Mouse (Mus musculus): ENCODE measurements around the gene Bysl. TPM values are rescaled to one million over a fixed set of nuclear protein-coding genes. Genes with fewer than 3 reads are reported as not detected.

The Bysl gene
- polyA plus RNA-seq, 1 experiment from 2014 or later, result 33.2 TPM

- Histone ChIP-seq H3K36me3 (no peaks in the 10 kb centered on the region), H3K4me3 (no peak overlapping the region), H3K27ac (replicated peaks) (no peak overlapping the region), H3K27me3 (no peaks in the 10 kb centered on the region), H3K4me2 (no peak overlapping the region), H3K9ac (no peak overlapping the region), H3K4me1 (replicated peaks) (peaks cover 5% of the 10 kb centered on the region; the same call in 1 of the 2 replicates), H3K9me3 (no peaks in the 10 kb centered on the region)
- WGBS, result 77% methylated on average over 10 of the region's 10 CpGs
- no peak for ATAC-seq (ENCODE audit: low read depth)
Measured at GRCm38 (mm10) chr17:47554621-47555020, 56.7 kb downstream of the Bysl start.

DNA sequence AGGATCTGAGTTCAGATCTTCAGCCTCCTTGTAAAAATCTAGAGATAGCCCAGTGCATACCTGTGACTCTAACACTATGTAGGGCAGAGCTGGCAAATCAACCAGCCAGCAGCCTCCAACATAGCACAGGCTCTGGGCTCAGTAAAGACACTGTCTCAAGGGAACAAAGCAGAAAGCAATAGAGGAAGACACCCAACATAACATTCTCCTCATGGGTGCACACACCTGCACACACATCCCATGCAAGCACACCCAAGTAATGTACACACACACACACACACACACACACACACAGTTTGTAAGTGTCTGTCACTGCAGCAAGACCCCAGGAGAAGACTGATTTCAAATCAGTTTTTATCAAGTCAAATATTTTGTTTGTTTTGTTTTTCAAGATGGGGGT, 58.3 kb downstream of the Bysl start:
- peaks cover 5% of the 10 kb centered on the region; the same call in 1 of the 2 replicates for H3K4me1 ChIP-seq (replicated peaks)
- no peaks in the 10 kb centered on the region for H3K9me3 ChIP-seq
- no peaks in the 10 kb centered on the region for H3K27me3 ChIP-seq
- H3K4me2 ChIP-seq, result no peak overlapping the region
- H3K4me3 ChIP-seq, result no peak overlapping the region
- no peaks in the 10 kb centered on the region for H3K36me3 ChIP-seq
- no peak overlapping the region for H3K27ac ChIP-seq (replicated peaks)
- ATAC-seq (ENCODE audit: low read depth), result no peak
- H3K9ac ChIP-seq, result no peak overlapping the region

GRCm38 (mm10) chr17:47551049-47551448, 60.2 kb downstream of the Bysl start:
- Histone ChIP-seq H3K4me1 (replicated peaks) (peaks cover 5% of the 10 kb centered on the region; the same call in 1 of the 2 replicates), H3K4me2 (no peak overlapping the region), H3K36me3 (no peaks in the 10 kb centered on the region), H3K27me3 (no peaks in the 10 kb centered on the region), H3K27ac (replicated peaks) (no peak overlapping the region), H3K9ac (no peak overlapping the region), H3K9me3 (no peaks in the 10 kb centered on the region), H3K4me3 (no peak overlapping the region)
- 68% methylated on average over 7 of the region's 7 CpGs for WGBS
- no peak for ATAC-seq (ENCODE audit: low read depth)

Other genes with a start within 250 kb of the Bysl start
- gene Mrps10, start 242.6 kb downstream of the Bysl start, polyA plus RNA-seq (2015; fragmentation: Nextera tagmentation; extraction: Ambion mirVana), result 72.1 and 78.1 TPM in 2 replicates
- 1.1 TPM in 2 replicates for gene Guca1b, start 226.1 kb downstream of the Bysl start, polyA plus RNA-seq (2015; fragmentation: Nextera tagmentation; extraction: Ambion mirVana)
- gene Guca1a, start 210.9 kb downstream of the Bysl start, polyA plus RNA-seq (2015; fragmentation: Nextera tagmentation; extraction: Ambion mirVana), result 0.46 and 1.1 TPM in 2 replicates
- 0.20 and 0.39 TPM in 2 replicates for gene AI661453, start 174.9 kb downstream of the Bysl start, polyA plus RNA-seq (2015; fragmentation: Nextera tagmentation; extraction: Ambion mirVana)
- gene 1700001C19Rik, start 174.1 kb downstream of the Bysl start, polyA plus RNA-seq (2015; fragmentation: Nextera tagmentation; extraction: Ambion mirVana), result 0.66 TPM in 1 of 2 replicates, not detected in the other
- 23.2 and 26.6 TPM in 2 replicates for gene Taf8, start 109.2 kb downstream of the Bysl start, polyA plus RNA-seq (2015; fragmentation: Nextera tagmentation; extraction: Ambion mirVana)
- 78.5 and 86.5 TPM in 2 replicates for gene Ccnd3, start 106.4 kb downstream of the Bysl start, polyA plus RNA-seq (2015; fragmentation: Nextera tagmentation; extraction: Ambion mirVana)
- gene Med20, start 90 bp upstream of the Bysl start, polyA plus RNA-seq (2015; fragmentation: Nextera tagmentation; extraction: Ambion mirVana), result 38.9 and 39.7 TPM in 2 replicates
- gene Gm20517, start 97 bp upstream of the Bysl start, polyA plus RNA-seq (2015; fragmentation: Nextera tagmentation; extraction: Ambion mirVana), result 2.4 and 3.0 TPM in 2 replicates
- gene Usp49, start 19.2 kb upstream of the Bysl start, polyA plus RNA-seq (2015; fragmentation: Nextera tagmentation; extraction: Ambion mirVana), result 8.2 and 10.6 TPM in 2 replicates
- 310 and 314 TPM in 2 replicates for gene Tomm6, start 76.9 kb upstream of the Bysl start, polyA plus RNA-seq (2015; fragmentation: Nextera tagmentation; extraction: Ambion mirVana)
- gene Frs3, start 77.5 kb upstream of the Bysl start, polyA plus RNA-seq (2015; fragmentation: Nextera tagmentation; extraction: Ambion mirVana), result 34.2 and 36.3 TPM in 2 replicates
- gene Gm21981, start 83.0 kb upstream of the Bysl start, polyA plus RNA-seq (2015; fragmentation: Nextera tagmentation; extraction: Ambion mirVana), result 0.38 and 0.83 TPM in 2 replicates
- gene Prickle4, start 83.2 kb upstream of the Bysl start, polyA plus RNA-seq (2015; fragmentation: Nextera tagmentation; extraction: Ambion mirVana), result 0.95 and 1.4 TPM in 2 replicates
- gene Pgc, start 115.3 kb upstream of the Bysl start, polyA plus RNA-seq (2015; fragmentation: Nextera tagmentation; extraction: Ambion mirVana), result not detected in 2 replicates
- gene Tfeb, start 125.5 kb upstream of the Bysl start, polyA plus RNA-seq (2015; fragmentation: Nextera tagmentation; extraction: Ambion mirVana), result 2.3 and 2.8 TPM in 2 replicates
- gene Mdfi, start 223.2 kb upstream of the Bysl start, polyA plus RNA-seq (2015; fragmentation: Nextera tagmentation; extraction: Ambion mirVana), result 3.6 and 4.7 TPM in 2 replicates

All from neural tube, embryonic 13.5 days (tissue).